Comparison of ENCODE assay signal across 15 mouse cellular contexts in the genomic region with DNA sequence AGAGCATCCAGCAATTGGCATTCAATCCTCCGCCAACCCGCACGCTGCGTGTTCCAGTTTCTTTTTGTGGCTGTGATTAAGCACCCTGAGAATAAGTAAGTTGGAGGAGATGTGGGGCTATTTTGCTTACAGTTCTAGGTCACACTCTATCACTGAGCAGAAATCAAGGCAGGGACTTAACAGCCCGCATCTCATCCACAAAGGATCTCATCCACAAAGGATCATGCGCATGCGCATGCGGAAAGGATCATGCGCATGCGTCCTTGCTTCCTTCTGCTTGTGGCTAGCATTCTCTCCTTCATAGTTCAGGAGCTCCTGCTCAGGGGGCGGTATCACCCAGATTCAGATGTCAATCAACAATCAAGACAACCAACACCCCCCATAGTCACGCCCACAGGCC. TPM values are rescaled to one million over a fixed set of nuclear protein-coding genes. Genes with fewer than 3 reads are reported as not detected.
DNase-seq lines count a peak whose midpoint lies in the region.
"Had no signal": no experiment of that assay in that cellular context is flagged by ENCODE, and none has a peak within 500 bp of the region (broad histone marks: within the 10 kb centered on the region; RNA-seq: fewer than 3 reads in every experiment).

No protein-coding gene starts in this region.

- peak; percentile 9 for DNase-seq in WW6 (ENCODE audit: low read depth, low spot score)
- DNase-seq in frontal cortex, adult 2 months (ENCODE audit: extremely low spot score in 1 of 2, low spot score in 1 of 2): peak; percentile 11 to 44
- DNase-seq in left cerebral cortex, adult 18-20 months (ENCODE audit: low spot score in 2 of 2): peak; percentile 41 to 43
- DNase-seq in right cerebral cortex, postnatal 25 days: peak; percentile 19
- DNase-seq in ovary, postnatal 14 days (ENCODE audit: low spot score): no peak
- DNase-seq in gastrocnemius, postnatal 25 days: no peak
- no peak for DNase-seq in urinary bladder, postnatal 14 days (ENCODE audit: low spot score)
- DNase-seq: adrenal gland, postnatal 14 days; embryo, embryonic 11 days; gastrocnemius, postnatal 36 days; kidney, adult 11 months; kidney, postnatal 4 days; thymus, postnatal 36 days had no signal

RNA-seq across cellular contexts. Expression of a gene that starts 42.9 kb away (rescaled TPM):
- polyA plus RNA-seq in frontal cortex, adult 2 months (2012; rRNA removed): 5.7 and 7.2 TPM in 2 replicates
- 1 to 10 TPM; 3.7 to 4.4 TPM for total RNA-seq in left cerebral cortex, adult 18-20 months (2021)
- total RNA-seq in gastrocnemius, postnatal 25 days (2021): 10 to 100 TPM in 1 of 2 experiments, 1 to 10 TPM in 1; 9.8 to 12.3 TPM
- polyA plus RNA-seq: erythroblast, embryonic 14.5 days; Patski had no signal

Comparison
In these comparisons a context has a peak if more than half of its experiments do, and no peak if none do; other contexts are left out.
1. DNase-seq: peak in WW6 (single experiment), frontal cortex, adult 2 months (2 of 2), left cerebral cortex, adult 18-20 months (2 of 2) and right cerebral cortex, postnatal 25 days (single experiment); none in ovary, postnatal 14 days (single experiment), gastrocnemius, postnatal 25 days (single experiment) and urinary bladder, postnatal 14 days (single experiment).